Mouse (Mus musculus): ENCODE results near the gene Pptc7.
A peak's percentile ranks its signal among the peaks of the same experiment; 100 is the strongest.
"Not testable (repeated sequence)": the region's sequence is repeated elsewhere in the genome, so short reads cannot be mapped to it uniquely, and the experiment has no call there.

Pptc7 gene

DNA sequence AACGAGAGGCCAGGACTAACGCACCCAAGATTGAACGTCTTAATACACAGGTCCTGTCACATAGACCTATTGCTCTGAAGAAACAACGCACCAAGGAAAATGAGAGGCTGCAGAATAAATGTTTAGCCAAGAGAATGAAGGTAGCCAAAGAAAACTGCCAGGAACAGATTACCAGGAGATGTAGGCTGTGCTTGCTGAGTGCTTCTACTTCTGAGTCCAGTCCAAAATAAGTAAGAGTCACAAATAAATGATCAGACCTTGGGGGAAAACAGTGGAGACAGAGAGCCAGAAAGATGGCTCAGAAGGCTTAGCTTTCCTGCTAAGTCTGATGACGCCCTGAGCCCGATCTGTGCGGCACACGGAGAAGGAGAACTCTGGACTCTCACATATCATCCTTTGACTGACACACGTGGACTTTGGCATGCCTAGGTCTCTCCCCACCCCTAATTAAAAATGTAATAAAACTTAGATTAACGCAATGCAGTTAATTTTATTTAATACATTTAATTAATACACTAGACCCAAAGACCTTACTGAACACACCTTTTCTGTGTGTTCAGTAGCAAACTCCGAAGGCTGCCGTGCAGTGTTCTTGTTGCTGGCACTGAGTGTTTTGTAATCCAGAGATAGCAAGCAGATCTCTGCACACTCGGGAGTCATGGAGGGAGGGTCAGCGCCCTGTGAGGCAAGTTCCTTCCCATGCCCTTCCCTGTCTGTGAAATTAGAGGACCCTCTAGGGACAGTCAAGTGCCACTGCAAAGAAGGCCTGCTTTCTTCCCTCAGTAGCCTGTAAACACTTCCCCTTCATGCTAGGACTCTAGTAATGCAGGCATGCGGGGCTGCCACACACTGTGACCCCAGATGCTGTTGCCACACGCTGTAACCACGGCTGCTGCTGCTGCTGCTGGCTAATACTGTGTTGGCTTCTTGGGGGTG is 18.9 kb downstream of the Pptc7 start:
- DNase-seq = no peak

DNA sequence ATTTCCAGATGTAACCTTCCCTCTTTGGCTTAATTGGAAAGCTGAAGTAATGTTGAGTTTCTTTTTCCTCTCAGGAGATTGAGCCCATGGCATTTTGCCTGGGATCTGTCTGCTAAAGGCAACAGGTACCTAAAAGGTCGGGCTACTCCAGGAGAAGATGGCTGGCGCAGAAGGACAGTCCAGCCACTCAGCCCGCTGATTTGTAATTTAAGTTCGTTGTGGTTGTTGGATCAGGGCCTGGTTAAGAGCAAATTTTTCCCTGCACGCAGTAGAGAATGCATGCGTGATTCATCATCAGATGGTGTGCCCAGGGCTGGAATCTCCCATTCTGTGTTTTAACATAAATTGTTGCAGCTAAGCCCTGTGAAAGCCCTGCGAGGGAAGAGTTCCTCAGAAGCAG is 19.8 kb downstream of the Pptc7 start:
- DNase-seq = no peak

DNA sequence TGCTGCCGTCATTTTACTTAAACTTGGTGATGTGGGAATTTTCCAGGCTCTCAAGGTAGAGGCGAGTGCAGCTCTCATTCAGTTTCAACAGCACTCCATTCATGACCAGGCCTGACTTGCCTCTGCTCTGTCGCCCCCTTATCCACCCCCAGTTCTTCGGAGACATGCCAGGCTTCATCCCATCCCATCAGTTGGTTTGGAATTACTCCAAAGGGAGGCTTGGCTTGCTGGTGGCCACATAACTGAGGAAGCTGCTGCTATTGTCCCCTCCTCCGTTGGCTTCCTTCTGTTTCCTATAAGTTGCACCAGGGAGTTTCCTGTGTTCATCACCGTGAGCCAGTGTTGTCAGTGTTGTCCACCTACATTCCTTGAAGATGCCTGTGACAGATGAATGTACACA is 20.4 kb downstream of the Pptc7 start:
- no peak for DNase-seq

- no peak for DNase-seq
Observed at GRCm38 (mm10) chr5:122305472-122305871, 21.3 kb downstream of the Pptc7 start.

GRCm38 (mm10) chr5:122306536-122306935 is 22.4 kb downstream of the Pptc7 start:
- DNase-seq = no peak

DNA sequence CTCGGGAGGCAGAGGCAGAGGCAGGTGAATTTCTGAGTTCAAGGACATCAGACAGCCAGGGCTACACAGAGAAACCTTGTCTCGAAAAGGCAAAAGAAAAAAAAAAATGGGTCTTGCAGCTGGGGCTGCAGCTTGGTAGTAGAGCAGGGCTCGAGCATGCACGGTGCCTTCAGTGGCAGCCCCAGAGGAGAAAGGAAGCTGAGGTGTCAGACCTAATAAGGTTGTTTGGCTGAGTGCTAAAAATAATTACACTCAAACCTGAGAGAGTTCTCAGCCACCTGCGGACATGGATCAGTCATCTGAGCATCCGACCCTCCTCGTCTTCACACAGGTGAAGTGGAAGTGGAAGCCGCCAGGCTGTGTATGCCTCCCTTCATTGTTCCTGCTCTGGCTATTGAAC is 26.5 kb downstream of the Pptc7 start:
- DNase-seq = peak; percentile 67 to 76

DNA sequence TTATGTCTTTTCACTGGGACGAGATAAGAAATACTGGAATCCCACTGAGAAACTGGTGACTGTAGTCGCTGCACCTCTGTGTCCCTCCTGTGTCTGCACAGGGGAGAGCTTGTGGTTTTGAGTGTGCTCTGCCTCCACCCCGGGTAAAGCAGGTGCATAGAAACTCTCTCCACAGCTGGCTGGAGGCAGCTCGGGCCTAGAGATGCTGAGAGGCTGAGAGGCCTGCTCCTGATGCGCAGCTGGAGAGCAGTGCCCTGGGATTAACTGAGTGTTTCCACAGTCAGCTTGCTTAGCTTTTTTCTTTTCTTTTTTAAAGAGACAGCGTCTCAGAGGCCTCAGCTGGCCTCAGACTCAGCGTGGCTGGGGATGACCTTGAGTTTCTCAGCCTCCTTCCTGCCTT is 27.5 kb downstream of the Pptc7 start:
- DNase-seq = peak; percentile 71 to 83

DNA sequence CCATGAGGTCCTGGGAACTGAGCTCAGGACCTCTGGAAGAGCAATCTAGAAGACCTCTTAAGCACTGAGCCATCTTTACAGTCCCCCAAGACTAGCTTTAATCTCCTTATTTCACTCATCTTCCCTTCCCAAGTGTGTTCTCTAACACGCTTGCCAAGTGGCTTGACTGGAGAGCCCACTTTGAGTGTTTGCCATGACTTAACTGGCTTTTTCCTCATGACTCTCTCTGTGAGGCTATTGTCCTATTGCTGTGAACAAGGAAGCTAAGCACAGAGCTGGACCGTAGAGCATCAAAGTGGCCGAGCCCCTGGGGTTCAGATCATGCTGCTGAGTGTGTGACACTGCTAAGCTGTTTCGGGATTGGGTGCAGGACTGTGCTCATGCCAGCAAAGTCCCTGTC is 28.2 kb downstream of the Pptc7 start:
- DNase-seq = no peak

GRCm38 (mm10) chr5:122312942-122313684 is 28.9 kb downstream of the Pptc7 start:
- peak in 1 of 2 experiments; percentile 57 for DNase-seq

DNA sequence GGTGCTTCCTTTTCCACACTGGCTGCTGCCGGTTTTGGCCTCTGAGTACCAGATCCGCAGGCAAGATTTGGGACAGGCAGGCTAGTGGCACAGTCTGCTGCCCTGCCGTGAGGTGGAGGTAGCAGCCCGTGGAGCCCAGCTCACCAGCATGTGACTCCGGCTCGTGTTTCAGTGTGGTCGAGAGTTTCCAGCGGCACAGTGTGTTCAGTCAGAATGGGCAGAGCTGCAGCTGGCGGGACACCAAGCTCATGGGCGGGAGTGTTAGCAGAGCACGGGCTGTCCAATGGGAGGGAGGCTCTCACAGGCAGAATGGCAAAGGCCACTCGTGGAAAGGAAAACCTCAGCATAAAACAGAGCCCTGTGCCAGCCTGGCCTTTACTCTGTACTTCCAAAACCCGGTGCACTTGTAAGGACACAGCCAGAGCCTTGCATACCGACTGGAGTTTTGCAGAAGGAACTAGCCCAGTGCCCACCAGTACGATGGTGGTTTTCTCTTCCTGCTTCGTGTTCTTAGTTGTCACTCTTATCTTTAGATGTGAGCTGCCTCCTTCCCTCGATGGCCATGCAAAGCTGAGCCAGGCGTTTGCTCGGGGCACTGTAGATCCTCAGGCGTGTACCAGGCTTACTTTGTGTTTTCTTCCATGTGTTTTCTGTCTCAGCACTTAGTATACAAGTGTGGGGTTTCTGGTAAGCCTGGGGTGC is 31.0 kb downstream of the Pptc7 start:
- peak; percentile 66 to 70 for DNase-seq

DNA sequence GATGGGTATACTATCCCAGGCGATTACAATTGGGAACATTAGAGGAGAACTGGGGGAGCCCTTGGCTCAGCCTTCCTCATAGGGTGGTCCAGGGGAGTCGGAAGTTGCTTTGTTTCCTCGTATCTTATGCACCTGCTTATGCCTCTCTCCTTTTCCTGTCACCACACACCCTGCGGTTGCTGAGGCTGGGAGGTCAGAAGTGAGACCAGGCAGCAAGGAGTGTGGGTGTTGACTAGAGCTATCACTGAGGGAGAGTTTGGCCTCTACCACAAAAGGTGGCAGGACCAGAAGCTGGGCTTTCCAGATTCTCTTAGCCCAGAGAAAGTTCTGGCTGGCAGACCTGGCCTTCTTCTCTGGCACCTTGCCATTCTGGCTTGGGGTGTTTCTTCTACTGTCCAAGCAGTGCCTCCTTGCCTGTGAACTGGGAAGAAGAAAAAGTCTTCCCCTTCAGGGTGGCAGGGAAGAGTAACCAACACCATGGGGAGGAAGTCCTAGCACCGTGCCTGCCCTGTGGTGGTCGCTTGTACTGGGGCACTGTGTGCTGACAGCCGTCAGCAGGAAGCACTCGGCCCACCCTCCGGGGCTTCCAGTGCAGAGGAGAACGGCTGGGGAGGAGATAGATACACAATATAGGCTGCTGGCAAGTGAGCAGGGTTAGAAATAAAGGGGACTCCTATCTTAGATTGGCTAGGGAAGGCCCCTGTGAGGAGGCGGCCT is 33.3 kb downstream of the Pptc7 start:
- DNase-seq = peak; percentile 56 to 78

- DNase-seq = peak in 1 of 2 experiments; percentile 65
Observed at GRCm38 (mm10) chr5:122318100-122318499, 33.9 kb downstream of the Pptc7 start.

DNA sequence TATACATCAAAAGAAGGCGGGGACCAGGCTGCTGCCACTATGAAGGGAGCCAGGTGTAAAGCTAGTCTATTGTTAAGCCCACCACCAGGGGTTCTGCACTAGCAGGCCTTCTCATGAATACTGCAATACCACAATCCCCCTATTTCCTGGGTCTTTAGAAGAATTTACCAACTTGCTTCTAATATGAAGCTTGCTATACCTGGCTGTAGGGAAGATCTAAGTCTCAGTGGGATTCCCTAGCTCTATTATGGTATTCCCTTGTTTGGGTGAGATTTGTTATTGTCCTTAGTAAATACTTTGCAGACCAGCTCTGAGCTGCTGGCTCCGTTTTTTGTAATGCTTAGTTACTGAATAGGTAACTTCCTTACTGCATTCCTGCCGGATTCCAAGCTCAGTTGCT is 34.8 kb downstream of the Pptc7 start:
- DNase-seq = not testable (repeated sequence)

DNA sequence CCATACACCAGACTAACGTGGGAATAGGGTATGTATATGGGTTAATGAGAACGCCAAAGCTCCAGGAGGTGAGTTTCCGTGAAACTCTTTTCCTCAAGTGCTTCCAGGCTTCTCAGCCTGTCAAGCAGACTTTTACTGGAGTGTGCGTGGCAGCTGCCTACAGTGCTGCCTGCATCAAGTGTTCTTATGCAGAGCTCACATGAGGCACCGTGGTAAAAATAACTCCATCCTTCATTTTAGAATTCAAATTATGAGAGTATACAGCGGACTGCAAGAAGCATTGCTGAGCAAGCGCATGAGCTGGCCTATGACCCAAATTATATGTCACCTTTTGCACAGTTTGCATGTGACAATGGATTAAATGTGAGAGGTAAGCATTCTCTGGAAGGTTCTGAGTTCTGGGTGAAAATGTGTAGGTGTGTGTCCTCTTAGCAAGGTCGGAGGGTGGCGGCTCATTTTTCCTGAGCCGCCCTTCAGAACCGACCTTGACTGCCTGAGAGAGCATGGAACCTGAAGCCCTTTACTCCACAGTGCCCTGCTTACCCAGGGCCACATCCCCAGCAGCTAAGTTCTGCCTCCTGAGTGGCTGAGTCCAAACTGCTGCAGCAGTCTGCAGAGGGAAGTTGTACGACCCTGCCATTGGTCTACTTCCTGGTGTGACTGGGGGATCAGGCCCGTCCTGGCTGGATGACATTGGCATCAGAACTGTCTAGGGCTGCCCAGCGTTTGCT is 35.5 kb downstream of the Pptc7 start:
- DNase-seq = no peak

GRCm38 (mm10) chr5:122320205-122320781 is 36.1 kb downstream of the Pptc7 start:
- DNase-seq = no peak

DNA sequence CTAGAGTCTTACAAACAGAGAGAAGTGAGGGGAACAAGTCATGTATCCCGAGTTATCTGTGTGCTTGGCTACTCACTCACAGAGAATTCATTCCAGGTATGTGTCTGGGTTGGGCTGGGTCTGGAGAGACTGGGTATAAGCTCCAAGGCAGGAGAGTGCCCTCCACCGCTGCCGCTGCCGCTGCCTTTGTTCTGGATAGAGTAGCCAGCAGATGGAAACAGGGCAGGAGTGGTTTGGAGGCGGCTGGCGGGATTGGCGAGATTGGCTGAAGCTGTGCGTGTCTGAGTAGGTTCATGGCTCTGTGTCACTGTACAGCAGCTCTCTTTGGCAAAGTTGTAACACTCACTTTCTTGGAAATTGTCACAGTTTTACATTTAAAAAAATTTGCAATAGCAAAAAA is 39.4 kb downstream of the Pptc7 start:
- DNase-seq = no peak

DNA sequence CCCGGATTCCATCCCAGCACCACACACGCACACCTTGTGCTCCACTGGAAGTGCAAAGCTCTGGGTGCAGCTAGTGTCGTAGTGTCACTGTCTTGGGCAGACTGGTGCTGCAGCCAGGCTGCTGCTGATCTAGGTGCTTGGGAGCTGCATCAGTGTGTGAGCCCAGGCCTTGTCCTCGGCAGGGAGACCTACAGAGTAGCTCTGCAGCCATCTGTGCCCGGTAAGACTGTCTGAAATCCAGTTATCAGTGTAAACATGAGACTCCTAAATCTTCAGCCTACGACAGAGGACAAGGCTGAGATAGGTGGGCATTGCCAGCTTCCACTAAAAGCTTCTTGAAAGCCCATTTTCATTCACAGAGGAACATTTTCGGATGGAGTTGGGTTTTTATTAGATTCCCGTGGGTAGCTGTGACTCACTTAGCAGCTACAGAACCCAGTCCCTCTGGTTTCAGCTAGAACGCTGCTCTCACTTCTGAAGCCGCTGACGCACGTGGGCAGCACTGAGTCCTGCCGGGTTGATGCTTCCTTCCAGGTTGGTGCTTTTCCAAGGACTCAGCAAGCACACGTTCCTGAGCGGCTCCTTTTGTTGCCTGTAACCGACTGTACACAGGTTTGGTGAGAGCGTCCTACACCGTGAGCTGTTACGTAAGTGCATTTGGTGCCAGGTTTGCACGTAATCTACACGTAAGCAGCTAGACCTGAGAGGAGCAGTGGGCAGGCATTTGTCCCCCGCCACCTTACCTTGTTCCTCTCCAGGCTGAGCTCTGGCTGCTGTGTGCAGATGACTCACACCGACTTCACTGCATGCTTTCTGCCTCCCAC is 40.7 kb downstream of the Pptc7 start:
- no peak for DNase-seq

- no peak for DNase-seq
Observed at GRCm38 (mm10) chr5:122325477-122325876, 41.3 kb downstream of the Pptc7 start.

GRCm38 (mm10) chr5:122327283-122327682 is 43.1 kb downstream of the Pptc7 start:
- no peak for DNase-seq

DNA sequence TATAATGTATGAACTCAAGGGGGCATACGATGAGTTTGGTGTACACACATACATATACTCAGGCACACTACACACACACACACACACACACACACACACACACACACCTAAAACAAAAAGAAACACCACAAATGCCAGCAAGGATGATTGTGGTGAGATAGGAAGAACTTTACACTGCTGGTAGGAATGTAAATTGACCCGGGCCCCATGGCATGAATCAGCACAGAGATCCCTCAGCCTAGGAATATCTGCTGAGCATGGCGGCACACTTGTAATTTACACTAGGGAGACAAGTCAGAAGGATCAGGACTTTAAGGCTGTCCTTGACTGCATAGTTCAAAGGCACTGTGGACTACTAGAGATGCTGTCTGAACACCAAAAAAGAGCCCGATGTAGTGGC is 46.1 kb downstream of the Pptc7 start:
- DNase-seq = no peak

DNA sequence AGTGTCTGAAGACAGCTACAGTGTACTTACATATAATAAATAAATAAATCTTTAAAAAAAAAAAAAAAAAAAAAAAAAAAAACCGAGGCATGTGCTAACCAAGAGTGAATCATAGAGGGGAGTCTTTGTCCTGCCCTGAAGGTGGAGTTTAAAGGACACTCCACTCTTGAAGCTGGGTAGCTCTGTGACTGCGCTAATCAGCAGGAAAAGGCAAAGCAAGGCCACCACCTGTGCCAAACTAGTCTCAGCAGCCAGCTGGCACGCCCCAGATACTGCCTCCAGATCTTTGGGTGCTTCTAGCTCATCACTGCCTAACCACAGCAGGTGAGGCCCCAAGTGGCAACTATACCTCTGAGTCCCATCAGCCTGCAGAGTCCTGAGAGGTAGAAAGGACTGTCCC is 50.5 kb downstream of the Pptc7 start:
- DNase-seq = no peak
